Mouse (Mus musculus): Measurements from ENCODE around the gene Phc2.

DNA sequence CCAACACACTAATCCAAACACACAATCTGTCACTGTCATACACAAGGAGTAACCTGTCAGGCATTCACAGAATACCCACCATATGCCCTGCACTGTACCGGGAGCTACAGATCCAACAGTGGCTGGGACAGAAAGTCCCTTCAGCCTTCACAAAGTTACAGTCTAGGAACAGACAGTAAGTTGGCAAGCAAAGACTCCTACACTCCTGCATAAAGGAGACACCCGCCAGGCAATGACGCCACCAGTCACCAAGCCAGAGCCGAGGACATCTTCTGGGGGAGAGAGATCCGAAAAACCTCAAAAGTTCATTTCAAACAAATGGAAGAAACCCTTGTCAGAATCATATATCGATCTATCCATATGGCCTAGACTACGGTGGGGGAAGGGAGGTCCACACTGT is 47.9 kb upstream of the Phc2 start:
- TF ChIP-seq CTCF (IDR thresholded peaks at IDR 0.05) (no peak), EP300 (IDR thresholded peaks at IDR 0.05) (no peak)
